Mouse (Mus musculus) liver, embryonic 13.5 days (tissue): ENCODE data around the gene Clec5a. TPM values are rescaled to one million over a fixed set of nuclear protein-coding genes. Genes with fewer than 3 reads are reported as not detected.

Source experiments
- ATAC-seq: fragments of 200-750 bp; cut with Nextera tagmentation; 2 replicates; pipeline ENCODE4 v1.8.0; 2017; ENCODE audit warnings: low read depth, mild to moderate bottlenecking, moderate number of reproducible peaks, moderate library complexity
- DNase-seq: peaks from one replicate; pipeline ENCODE4 v3.0.0; 2022
- H3K27ac ChIP-seq: fragments of 300-500 bp; sonication (generic); 2 replicates; pipeline ENCODE4 v1.5.1; 2015; ENCODE audit warnings: moderate library complexity, mild to moderate bottlenecking, inconsistent platforms
- H3K27me3 ChIP-seq: fragments of 300-500 bp; sonication (generic); 2 replicates; pipeline ENCODE4 v1.6.1; 2015; ENCODE audit warnings: mild to moderate bottlenecking, inconsistent platforms
- H3K36me3 ChIP-seq: fragments of 300-500 bp; sonication (generic); 2 replicates; pipeline ENCODE4 v1.6.1; 2015; ENCODE audit warnings: mild to moderate bottlenecking, inconsistent platforms
- H3K4me1 ChIP-seq: fragments of 300-500 bp; sonication (generic); replicated peaks from 2 replicates; pipeline ENCODE4 v1.6.1; 2015; ENCODE audit warnings: inconsistent platforms
- H3K4me2 ChIP-seq: fragments of 300-500 bp; sonication (generic); 2 replicates; pipeline ENCODE4 v1.6.1; 2015; ENCODE audit warnings: inconsistent platforms, mild to moderate bottlenecking, moderate library complexity
- H3K4me3 ChIP-seq: fragments of 300-500 bp; sonication (generic); replicated peaks from 2 replicates; pipeline ENCODE4 v1.5.1; 2015; ENCODE audit warnings: mild to moderate bottlenecking, inconsistent platforms
- H3K9ac ChIP-seq: fragments of 300-500 bp; sonication (generic); 2 replicates; pipeline ENCODE4 v1.6.1; 2015; ENCODE audit warnings: mild to moderate bottlenecking, inconsistent platforms
- H3K9me3 ChIP-seq: fragments of 300-500 bp; sonication (generic); replicated peaks from 2 replicates; pipeline ENCODE4 v1.6.1; 2016; ENCODE audit warnings: inconsistent platforms
- WGBS: fragments of 180-500 bp; shearing (Covaris S2); methylation state at CpG from one replicate; pipeline ENCODE4 v1.1.7; 2015; ENCODE audit not compliant: insufficient replicate concordance; 5-methylcytosine and 5-hydroxymethylcytosine counted together
- polyA plus RNA-seq: library from polyadenylated mRNA; unstranded; fragments of >200 nt; fragmentation: Nextera tagmentation; extraction: Ambion mirVana; gene quantifications from 2 replicates; pipeline ENCODE4 v1.2.1, GENCODE M21; 2015

Gene Clec5a
- polyA plus RNA-seq, 1 experiment from 2014 or later = 4.8 TPM

GRCm38 (mm10) chr6:40584336-40584735 is 1.3 kb downstream of the Clec5a start:
- Histone ChIP-seq H3K36me3 (no peaks in the 10 kb centered on the region), H3K27me3 (no peaks in the 10 kb centered on the region), H3K4me1 (no peaks in the 10 kb centered on the region), H3K9me3 (no peaks in the 10 kb centered on the region), H3K9ac (no peak overlapping the region), H3K27ac (no peak overlapping the region), H3K4me2 (no peak overlapping the region), H3K4me3 (no peak overlapping the region)
- WGBS = 46% methylated on average over 6 of the region's 6 CpGs
- ATAC-seq (no peak), DNase-seq (no peak)

GRCm38 (mm10) chr6:40576305-40576704 is 9.3 kb downstream of the Clec5a start:
- no peak for ATAC-seq
- no peak for DNase-seq
- 52% methylated on average over 1 of the region's 1 CpGs for WGBS

GRCm38 (mm10) chr6:40573618-40574017 is 12.0 kb downstream of the Clec5a start:
- DNase-seq (no peak), ATAC-seq (no peak)
- no peaks in the 10 kb centered on the region for H3K36me3 ChIP-seq
- no peaks in the 10 kb centered on the region for H3K27me3 ChIP-seq
- no peak overlapping the region for H3K9ac ChIP-seq
- WGBS = 26% methylated on average over 3 of the region's 3 CpGs
- no peak overlapping the region for H3K4me3 ChIP-seq
- no peak overlapping the region for H3K27ac ChIP-seq
- no peak overlapping the region for H3K4me2 ChIP-seq
- no peaks in the 10 kb centered on the region for H3K9me3 ChIP-seq
- no peaks in the 10 kb centered on the region for H3K4me1 ChIP-seq

More at GRCm38 (mm10) chr6:40576305-40576704, 9.3 kb downstream of the Clec5a start:
- Histone ChIP-seq H3K9ac (no peak overlapping the region), H3K27ac (no peak overlapping the region), H3K4me1 (no peaks in the 10 kb centered on the region), H3K9me3 (no peaks in the 10 kb centered on the region), H3K4me3 (no peak overlapping the region), H3K36me3 (no peaks in the 10 kb centered on the region), H3K4me2 (no peak overlapping the region), H3K27me3 (no peaks in the 10 kb centered on the region)

- DNase-seq = no peak
- no peaks in the 10 kb centered on the region for H3K9me3 ChIP-seq
- no peaks in the 10 kb centered on the region for H3K36me3 ChIP-seq
- H3K9ac ChIP-seq = no peak within 1 kb of the TSS
- no peak for ATAC-seq
- H3K27ac ChIP-seq = no peak within 1 kb of the TSS
- no peak within 1 kb of the TSS for H3K4me2 ChIP-seq
- H3K4me1 ChIP-seq = no peaks in the 10 kb centered on the region
- no peaks in the 10 kb centered on the region for H3K27me3 ChIP-seq
- WGBS = 73% methylated on average over 3 of the region's 3 CpGs
- no peak within 1 kb of the TSS for H3K4me3 ChIP-seq
Observed at GRCm38 (mm10) chr6:40569187-40569586, 16.4 kb downstream of the Clec5a start, which contains the start of gene Olfr460. Gene Olfr460, plus strand, starts transcription at chr6:40569487.

- Histone ChIP-seq H3K27me3 (no peaks in the 10 kb centered on the region), H3K9ac (no peak within 1 kb of the TSS), H3K4me1 (no peaks in the 10 kb centered on the region), H3K36me3 (no peaks in the 10 kb centered on the region), H3K9me3 (no peaks in the 10 kb centered on the region), H3K4me3 (no peak within 1 kb of the TSS), H3K4me2 (no peak within 1 kb of the TSS), H3K27ac (no peak within 1 kb of the TSS)
- DNase-seq (no peak), ATAC-seq (no peak)
- 49% methylated on average over 2 of the region's 2 CpGs for WGBS
Observed at GRCm38 (mm10) chr6:40554950-40555349, 30.7 kb downstream of the Clec5a start, which contains the start of gene Olfr461. Gene Olfr461, minus strand, starts transcription at chr6:40555050.

- H3K9ac ChIP-seq = no peak overlapping the region
- H3K36me3 ChIP-seq = no peaks in the 10 kb centered on the region
- ATAC-seq (no peak), DNase-seq (no peak)
- H3K4me3 ChIP-seq = no peak overlapping the region
- 57% methylated on average over 10 of the region's 10 CpGs for WGBS
- H3K27me3 ChIP-seq = no peaks in the 10 kb centered on the region
- H3K27ac ChIP-seq = no peak overlapping the region
- no peaks in the 10 kb centered on the region for H3K4me1 ChIP-seq
- H3K4me2 ChIP-seq = no peak overlapping the region
- H3K9me3 ChIP-seq = no peaks in the 10 kb centered on the region
Observed at GRCm38 (mm10) chr6:40544690-40545089, 40.9 kb downstream of the Clec5a start.

Other genes with a start within 250 kb of the Clec5a start
- 0.98 and 1.0 TPM in 2 replicates for gene E330009J07Rik, start 149.7 kb downstream of the Clec5a start, polyA plus RNA-seq
- gene Wee2, start 146.7 kb downstream of the Clec5a start, polyA plus RNA-seq = not detected in 2 replicates
- gene Ssbp1, start 114.5 kb downstream of the Clec5a start, polyA plus RNA-seq = 94.1 and 106 TPM in 2 replicates
- not detected in 2 replicates for gene Tas2r137, start 94.6 kb downstream of the Clec5a start, polyA plus RNA-seq
- not detected in 2 replicates for gene Tas2r108, start 92.3 kb downstream of the Clec5a start, polyA plus RNA-seq
- gene Prss37, start 66.3 kb downstream of the Clec5a start, polyA plus RNA-seq = not detected in 2 replicates
- gene Olfr461, start 30.8 kb downstream of the Clec5a start, polyA plus RNA-seq = not detected in 2 replicates
- gene Olfr460, start 16.3 kb downstream of the Clec5a start, polyA plus RNA-seq = not detected in 2 replicates
- gene Tas2r138, start 27.5 kb upstream of the Clec5a start, polyA plus RNA-seq = not detected in 2 replicates
- gene Mgam, start 43.0 kb upstream of the Clec5a start, polyA plus RNA-seq = 0.51 and 0.66 TPM in 2 replicates